Mouse (Mus musculus) brain, embryonic 14.5 days (tissue): ENCODE measurements around the gene Plekhg2. TPM values are rescaled to one million over a fixed set of nuclear protein-coding genes. Genes with fewer than 3 reads are reported as not detected.
A peak's percentile ranks its signal among the peaks of the same experiment; 100 is the strongest.

Source experiments
- DNase-seq: peaks from one replicate; pipeline ENCODE4 v3.0.0-alpha.2; 2011; ENCODE audit warnings: low read depth
- CTCF ChIP-seq: fragments of 200-500 bp; IDR thresholded peaks from 2 replicates; pipeline ENCODE4 v1.5.1; 2012; ENCODE audit warnings: inconsistent platforms, mild to moderate bottlenecking, moderate library complexity, borderline replicate concordance; ENCODE audit not compliant: insufficient read depth, insufficient read length; ENCODE audit errors: extremely low read depth
- POLR2A ChIP-seq: fragments of 200-500 bp; IDR thresholded peaks from 2 replicates; pipeline ENCODE4 v1.6.1; 2012; ENCODE audit warnings: mild to moderate bottlenecking, inconsistent platforms, borderline replicate concordance; ENCODE audit not compliant: poor library complexity, insufficient read depth, insufficient read length, severe bottlenecking; ENCODE audit errors: extremely low read depth
- polyA plus RNA-seq: library from polyadenylated mRNA; depleted of rRNA; stranded (reverse); fragments of >200 nt; gene quantifications from 2 replicates; pipeline ENCODE4 v1.2.3, GENCODE M21; 2012; rRNA removed

The Plekhg2 gene
- 20.2 and 35.0 TPM in 2 replicates for polyA plus RNA-seq

DNA sequence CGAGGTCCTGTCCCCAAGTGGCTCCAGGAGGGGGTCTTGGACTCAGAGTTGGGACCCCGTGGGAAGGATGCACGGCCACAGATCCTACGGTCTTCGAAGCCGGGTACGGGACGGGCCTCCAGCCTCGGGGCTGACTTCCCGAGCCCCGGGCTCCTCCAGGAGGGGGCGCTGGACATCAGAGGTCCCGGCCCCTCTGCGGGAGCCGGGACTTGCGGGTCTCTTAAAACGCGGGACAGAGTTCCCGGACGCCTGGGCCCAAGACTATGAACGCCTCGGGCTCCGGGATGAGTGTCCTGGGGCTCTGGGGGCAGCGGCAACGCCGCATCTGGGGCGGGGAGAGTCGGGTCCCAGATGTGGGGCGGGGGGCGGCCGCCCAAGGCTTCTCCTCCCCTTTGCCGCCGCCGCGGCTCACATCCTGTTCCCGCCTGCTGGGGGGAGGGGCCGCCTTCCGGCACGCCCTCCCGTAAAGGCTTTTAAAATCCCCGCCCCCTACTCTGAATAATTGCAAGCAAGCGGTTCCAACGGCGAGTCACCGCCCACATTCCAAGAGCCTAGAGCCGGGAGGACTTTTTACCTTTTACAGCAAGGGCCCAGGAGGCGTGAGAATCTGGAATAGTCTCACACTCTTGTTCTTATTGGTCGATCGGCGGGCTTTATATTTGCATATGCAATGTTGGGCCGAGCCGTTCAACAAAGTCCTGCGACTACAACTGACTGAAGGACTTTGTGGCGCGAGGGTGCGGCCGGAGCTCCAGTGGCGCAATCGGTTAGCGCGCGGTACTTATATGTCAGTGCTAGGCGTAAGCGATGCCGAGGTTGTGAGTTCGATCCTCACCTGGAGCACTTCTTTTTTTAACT lies at the start of gene Plekhg2:
TSS of gene Plekhg2 (minus strand) at position 349 of the 858 bp plus-strand sequence.
- TF ChIP-seq CTCF (peak; percentile 65), POLR2A (peak; percentile 59; the same call in 1 of the 2 replicates)
- peak; percentile 99 for DNase-seq

DNA sequence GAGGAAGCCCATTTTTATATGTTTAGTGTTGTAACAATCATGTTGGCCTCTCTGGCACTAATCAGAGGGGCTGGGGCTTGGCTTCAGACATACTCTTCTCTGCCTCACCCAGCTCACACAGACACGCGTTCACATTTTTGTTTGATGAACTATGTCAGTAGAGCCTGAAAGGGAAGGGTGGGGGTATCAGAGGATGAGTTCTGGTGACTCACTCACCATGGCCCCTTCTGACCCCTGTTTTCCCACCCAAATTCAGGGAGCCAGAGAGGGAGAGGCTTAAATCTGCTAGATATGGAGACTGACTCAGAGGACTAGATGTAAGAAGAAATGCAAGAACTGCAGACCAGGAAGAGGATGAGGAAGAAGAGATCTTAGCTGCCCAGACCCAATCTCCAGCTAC lies 47.0 kb upstream of the Plekhg2 start:
- DNase-seq, result no peak
- TF ChIP-seq POLR2A (no peak), CTCF (no peak)

DNA sequence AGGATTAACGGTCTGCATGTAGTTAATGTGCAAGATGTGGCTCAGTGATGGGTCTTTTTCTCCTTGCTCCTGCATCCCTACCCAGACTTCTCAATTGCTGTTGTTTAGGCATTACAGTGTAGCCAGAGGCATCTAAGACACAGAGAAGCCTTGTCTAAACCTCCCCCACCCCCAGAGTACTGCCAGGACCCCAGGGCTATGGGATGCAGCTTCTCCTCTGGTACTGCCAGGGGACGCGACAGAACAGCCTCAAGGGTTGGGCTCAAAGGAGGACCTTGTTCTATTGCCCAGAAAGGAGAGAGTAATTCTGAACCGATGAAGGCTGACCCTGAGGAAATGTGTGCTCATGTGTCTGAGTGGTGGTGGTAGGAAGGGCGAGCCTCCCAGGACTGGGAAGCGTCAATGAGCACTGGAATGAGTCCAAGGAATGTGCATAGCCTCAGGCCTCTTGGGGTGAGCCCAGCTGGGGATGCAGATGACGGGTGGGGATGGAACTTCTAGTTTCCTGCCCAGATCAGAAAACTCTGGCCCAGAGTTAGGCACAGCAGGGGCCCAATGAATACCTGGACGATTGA lies 45.8 kb upstream of the Plekhg2 start:
- no peak for TF ChIP-seq CTCF
- TF ChIP-seq POLR2A, result no peak
- DNase-seq, result peak; percentile 6

DNA sequence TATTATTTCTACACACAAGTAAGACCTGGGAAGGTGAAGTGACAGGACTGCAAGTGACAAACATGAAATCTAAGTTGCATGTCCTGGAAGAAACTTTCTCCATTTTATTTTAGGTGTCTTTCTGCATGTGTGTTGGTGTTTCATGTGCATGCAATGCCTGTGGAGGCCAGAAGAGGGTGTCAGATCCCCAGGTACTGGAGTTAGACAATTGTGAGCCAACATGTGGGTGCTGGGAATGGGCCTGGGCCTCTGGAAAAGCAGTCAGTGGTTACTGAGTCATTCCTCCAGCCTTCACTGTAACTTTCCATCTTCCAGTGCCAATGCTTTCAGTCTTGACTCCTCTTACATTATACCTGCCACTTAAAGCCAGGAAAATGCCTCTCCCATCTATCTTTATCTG lies 45.0 kb upstream of the Plekhg2 start:
- no peak for DNase-seq
- TF ChIP-seq CTCF (peak; percentile 17; the same call in 1 of the 2 replicates), POLR2A (no peak)

DNA sequence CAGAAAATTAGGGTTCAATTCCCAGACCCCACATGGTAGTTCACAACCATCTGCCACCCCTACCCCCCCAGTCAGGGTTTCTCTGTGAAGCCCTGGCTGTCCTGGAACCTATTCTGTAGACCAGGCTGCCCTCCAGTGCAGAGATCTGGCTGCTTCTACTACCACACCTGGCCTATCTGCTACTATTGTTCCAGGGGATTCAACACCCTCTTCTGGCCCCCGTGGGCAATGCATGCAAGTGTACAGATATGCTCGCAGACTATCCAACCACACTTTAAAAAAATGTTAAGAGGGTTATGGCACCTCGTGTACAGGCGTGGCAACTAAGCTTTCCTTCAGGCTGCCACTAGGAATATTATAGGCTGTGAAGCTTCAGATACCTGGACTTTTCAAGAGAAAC lies 40.4 kb upstream of the Plekhg2 start:
- no peak for DNase-seq
- TF ChIP-seq CTCF (no peak), POLR2A (no peak)

DNA sequence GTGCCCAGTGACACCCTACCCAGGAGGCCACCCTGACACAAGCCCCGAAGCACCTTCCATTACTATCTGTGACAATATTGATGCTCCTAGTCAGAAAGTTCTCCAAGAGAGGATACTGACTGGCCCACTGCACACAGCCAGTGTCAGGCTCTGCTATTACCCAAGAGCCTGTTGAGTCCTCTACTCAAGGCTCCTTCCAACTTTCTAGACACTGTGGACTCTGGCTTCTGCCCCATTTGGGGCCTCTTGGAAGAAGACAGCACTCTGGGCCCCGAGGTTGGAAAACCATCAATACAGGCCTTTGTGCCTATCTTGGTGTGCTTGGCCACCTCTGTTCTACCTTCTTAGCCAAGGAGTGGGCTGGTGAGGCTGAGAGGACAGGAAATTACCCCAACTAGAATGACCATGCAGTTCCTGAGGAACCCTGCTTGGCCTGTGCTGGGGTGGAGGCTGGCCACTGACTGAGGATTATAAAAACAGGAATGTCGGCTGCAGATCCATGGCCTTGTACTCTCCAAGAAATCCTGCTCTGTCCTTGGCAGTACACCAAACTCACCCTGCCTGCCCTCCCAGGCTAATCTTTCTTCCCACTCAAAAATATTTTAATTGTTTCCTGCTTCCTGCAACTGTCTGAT lies 38.6 kb upstream of the Plekhg2 start:
- no peak for TF ChIP-seq POLR2A
- TF ChIP-seq CTCF, result no peak
- DNase-seq, result no peak

DNA sequence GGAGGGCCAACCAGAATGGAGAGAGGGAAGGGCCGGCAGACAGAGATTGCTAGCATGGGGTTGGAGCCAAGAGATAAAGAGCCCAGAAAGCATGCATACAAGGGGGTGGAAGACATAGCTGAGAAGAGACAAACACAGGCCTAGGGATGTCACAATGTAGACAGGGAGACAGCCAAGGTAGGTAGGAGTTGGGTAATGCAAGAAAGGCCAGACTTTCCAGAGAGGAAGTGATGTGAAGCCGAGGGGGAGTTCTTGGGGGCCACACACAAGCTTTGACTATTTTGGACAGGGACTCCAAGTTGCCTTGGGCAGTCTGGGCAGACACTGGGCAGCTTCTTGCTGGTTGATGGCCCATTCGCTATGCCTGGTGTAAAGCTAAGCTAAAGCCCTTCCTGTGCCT lies 29.5 kb upstream of the Plekhg2 start:
- DNase-seq, result no peak
- TF ChIP-seq POLR2A, result no peak
- no peak for TF ChIP-seq CTCF

DNA sequence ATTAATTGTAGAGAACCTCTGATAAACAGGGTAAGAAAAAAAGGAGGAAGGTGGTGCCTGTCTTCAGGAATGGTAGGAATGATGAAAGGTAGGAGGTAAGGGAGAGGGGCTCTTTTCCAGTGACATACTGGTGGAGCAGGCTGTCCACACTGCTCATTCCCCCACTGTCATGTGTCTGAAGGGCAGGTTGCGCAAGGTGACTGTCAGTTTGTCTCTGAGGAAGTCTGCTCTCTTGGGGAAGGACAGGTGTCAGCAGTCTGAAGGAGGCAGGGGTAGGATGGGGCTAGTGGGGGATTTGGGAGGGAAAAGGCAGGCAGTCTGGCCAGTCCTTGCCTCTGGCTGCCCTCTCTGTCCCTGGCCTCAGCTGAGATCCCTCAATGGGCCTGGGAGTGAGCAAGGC lies 28.6 kb upstream of the Plekhg2 start:
- TF ChIP-seq POLR2A (no peak), CTCF (no peak)
- DNase-seq, result no peak

DNA sequence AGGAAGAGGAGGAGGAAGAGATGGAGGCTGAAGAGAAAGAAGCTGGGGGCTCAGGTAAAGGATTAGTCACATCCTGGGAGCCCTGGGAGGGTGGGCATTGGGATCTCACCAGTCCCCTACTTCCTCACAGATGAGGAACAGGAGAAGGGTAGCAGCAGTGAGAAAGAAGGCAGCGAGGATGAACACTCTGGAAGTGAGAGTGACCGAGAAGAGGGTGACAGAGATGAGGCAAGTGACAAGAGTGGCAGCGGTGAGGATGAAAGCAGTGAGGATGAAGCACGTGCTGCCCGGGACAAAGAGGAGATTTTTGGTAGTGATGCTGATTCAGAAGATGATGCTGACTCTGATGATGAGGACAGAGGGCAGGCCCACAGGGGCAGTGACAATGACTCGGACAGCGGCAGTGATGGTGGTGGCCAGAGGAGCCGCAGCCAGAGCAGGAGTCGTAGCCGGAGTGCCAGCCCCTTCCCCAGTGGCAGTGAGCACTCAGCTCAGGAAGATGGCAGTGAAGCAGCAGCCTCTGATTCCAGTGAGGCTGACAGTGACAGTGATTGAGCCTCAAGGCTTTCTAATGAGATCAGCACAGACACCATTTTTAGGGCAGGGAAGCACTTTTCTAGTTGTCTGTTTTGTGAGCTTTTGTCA lies 26.4 kb upstream of the Plekhg2 start:
- TF ChIP-seq POLR2A (no peak), CTCF (no peak)
- DNase-seq, result no peak

DNA sequence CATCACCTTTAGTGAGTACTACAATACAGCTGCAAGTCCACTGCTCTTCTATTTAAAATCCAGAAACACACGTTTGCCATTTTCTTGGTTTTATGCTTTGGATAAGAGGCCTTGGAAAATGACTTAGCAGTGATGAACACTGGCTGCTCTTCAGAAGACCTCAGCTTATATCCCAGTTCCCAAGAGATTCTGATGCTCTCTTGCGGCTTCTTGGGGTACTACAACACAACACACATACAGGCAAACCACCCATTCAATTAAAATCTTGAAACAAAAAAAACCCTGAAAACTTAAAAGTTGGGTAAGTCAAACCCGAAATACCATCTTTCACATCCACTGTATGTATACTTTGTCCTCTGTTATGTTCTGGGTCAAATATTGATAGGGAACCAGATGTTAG lies 25.6 kb upstream of the Plekhg2 start:
- DNase-seq, result peak; percentile 56
- peak; percentile 33; the same call in 1 of the 2 replicates for TF ChIP-seq CTCF
- no peak for TF ChIP-seq POLR2A

DNA sequence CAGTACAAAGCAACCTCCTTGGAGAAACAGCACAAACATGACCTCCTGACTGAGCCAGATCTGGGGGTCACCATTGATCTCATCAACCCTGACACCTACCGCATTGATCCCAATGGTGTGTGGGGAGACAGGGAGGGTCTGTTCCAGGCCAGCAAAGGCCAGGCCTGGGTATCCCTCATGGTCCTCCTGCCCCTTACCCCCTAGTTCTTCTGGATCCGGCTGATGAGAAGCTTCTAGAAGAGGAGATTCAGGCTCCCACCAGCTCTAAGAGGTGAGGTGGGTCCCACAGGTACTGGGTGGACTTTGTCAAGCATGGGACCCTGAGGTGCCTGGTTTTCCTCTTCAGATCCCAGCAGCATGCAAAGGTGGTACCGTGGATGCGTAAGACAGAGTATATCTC lies 23.0 kb upstream of the Plekhg2 start:
- TF ChIP-seq POLR2A (no peak), CTCF (no peak)
- DNase-seq, result no peak

DNA sequence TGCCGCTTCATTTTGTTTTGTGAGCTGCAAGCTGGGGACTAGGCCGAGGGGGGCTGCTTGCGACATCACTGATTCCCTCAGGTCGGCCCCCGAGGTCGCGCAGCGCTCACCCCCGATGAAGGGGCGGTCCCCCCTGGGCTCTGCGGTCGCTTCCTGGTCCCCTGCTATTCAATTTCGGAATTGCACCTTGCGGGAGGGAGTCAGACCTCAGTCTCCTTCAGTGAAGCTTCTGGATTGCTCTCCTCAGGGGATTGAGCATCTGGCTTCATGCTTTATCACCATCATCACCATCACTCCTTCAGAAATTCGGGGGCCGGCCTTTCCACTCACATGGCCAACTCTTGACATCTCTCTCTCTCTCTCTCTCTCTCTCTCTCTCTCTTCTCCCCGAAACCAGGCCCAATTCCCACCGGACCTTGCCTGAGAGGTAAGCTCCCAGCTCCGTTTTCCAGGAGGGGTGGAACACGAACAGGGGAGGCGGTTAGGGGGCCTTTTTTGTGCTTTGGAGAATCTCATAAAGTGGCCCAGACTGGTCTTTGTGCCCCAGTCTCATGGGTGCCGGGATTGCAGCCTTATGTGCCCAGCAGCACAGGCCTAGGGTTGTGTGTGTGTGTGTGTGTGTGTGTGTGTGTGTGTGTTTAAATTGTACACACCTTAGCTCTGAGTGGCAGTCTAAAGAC lies 21.0 kb upstream of the Plekhg2 start:
- TF ChIP-seq CTCF, result no peak
- TF ChIP-seq POLR2A, result no peak
- DNase-seq, result no peak
